Mouse (Mus musculus) urinary bladder, postnatal 36 days (tissue): Measurements from ENCODE around the gene Dph7.
"Not testable (repeated sequence)": the region's sequence is repeated elsewhere in the genome, so short reads cannot be mapped to it uniquely, and the experiment has no call there.

Experiments
- DNase-seq, 2 experiments: peaks; one replicate each; pipeline ENCODE4 v3.0.0; 2022; ENCODE audit warnings: low spot score in 2 of 2, mixed read lengths in 1 of 2

Gene Dph7

DNA sequence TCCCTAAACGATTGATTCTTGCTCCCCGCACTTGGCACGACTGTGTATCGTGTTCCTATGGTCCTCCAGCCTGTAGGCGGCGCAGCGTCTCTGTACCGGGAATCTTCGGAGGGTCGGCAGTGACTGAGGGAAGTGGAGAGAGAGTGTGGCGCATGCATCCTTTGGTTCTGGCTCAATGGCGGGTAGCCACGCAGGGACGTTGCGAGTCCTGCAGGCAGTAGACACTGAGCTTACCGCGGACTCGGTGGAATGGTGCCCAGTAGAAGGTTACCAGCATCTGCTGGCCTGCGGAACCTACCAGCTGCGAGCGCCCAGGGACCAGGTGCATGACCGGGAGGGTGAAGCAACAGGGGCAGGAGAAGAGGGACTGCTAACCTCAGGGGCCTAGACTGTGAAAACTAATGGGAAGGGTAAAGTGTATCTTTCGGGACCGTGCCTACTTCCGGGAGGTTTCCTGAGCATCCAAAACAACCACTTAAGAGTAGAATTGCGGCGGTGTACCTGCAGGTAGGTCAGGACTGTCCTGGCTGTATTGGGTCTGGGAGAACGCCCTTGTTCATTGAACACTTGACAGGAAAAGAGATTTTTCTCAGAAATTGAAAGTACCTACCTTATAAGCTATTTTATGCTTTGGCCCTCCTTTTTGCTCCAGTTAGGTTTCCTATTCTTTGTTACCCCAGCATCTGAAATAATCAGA lies at the start of gene Dph7:
Gene Dph7 (plus strand): TSS at position 97 of the 697 bp plus-strand sequence.
- peak; percentile 78 to 84 for DNase-seq

DNA sequence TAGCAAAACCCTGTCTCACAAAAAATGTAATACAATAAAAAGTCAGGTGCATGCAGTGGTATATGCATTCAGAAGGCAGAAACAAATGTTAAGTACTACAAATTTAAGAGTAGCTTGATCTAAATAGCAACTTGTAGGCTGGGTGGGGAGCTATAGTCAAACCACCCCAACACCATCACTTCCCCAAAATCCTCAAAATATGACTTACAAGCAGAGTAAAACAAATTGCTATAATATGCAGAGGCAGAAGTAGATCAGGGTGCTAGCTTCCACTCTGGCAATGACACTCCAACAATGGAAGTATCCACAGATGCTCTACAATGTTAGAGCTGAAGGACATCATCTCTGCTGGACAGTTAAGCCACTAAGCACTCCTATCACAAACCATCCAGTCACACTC lies 49.6 kb upstream of the Dph7 start:
- DNase-seq = no peak

DNA sequence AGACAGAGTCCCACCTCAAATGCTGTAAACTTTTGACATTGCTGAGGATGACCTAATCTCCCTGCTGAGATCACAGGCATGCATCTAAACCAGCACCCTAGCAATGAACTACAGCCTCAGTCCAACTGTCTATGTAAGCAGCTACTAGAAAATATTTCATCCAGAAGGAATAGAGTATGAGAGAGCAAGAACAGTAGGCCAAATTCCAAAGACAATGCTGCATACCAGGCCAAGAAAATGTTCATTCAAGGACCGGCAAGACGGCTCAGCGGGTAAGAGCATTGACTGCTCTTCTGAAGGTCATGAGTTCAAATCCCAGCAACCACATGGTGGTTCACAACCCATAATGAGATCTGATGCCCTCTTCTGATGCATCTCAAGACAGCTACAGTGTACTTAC lies 47.4 kb upstream of the Dph7 start:
- DNase-seq = no peak

DNA sequence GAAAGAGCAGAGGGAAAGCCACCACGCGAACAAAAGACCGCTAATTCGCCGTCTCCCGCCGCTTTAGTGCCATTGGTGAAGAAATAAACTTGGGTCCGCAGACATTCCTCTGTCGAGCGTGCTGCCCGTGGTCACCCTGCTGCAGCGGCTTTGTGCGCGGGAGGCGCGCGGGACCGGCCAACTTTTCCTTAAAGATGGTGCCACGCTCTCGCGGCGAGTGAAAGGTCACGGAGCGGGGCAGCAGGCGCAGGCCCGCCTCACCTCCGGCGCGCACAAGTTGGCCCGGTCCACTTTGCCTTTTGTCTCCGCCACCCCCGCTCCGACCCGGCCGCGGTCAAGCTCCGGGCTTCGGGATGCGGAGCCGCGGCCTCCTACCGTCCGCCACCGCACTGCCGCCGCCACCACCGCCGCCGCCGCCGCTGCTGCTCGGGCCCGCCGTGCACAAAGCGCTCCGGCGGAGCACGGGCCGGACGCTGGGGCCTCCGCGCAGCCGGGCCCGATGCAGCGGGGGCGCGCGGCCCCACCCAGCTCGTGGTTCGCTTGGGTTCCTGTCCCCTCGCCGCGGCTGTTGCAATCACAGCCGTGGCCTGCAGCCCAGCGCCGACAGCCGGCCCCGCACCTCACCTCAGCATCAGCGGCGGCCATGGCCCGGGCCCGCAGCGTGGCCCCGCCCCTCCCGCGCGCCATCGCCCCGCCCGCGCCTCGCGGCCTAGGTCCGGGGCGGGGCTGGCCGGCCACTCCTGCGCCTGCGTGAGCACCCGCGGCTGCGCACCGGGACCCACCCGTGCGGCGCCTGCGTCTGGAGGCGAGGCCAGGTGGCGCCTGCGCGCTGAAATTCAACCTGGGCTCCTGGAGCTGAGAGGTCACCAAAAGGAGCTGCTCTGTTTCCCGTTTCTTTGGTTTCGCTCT lies 43.0 kb upstream of the Dph7 start, which contains the start of gene Ehmt1:
Gene Ehmt1 (minus strand): TSS at position 685 of the 909 bp plus-strand sequence.
- DNase-seq = peak; percentile 90 to 93

DNA sequence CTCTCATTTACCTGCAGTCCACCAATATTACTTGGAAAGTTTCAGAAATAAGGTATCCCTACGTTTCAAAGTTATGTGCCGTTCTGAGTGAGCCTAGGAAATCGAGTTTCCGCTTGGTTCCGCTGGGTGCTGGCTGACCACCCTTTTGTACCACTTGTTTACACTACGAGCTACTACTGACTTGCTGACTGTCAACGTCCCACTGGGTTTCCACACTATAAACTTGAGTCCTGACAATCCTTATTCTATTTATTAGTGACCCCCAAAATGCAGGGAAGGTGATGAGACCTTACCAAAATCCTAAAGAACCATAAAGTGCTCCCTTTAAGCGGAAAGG lies 42.4 kb upstream of the Dph7 start:
- DNase-seq = no peak

DNA sequence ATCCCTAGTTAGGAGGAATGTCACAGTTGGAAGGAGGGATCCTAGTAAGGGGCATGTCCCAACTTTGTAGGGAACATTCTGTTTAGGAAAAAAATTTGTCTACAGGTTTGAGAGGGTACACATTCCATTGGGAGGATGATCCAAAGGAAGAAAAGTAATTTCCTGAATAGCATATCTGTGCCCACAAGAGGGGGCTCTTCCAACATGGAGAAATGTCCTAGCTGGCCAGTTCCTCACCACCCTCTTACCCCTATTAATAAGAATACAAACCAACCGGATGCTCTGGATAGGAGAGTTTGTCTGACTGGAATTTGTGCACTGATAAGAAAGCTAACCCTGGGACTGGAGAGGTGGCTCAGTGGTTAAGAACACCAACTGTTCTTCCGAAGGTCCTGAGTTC lies 38.6 kb upstream of the Dph7 start:
- DNase-seq = no peak

DNA sequence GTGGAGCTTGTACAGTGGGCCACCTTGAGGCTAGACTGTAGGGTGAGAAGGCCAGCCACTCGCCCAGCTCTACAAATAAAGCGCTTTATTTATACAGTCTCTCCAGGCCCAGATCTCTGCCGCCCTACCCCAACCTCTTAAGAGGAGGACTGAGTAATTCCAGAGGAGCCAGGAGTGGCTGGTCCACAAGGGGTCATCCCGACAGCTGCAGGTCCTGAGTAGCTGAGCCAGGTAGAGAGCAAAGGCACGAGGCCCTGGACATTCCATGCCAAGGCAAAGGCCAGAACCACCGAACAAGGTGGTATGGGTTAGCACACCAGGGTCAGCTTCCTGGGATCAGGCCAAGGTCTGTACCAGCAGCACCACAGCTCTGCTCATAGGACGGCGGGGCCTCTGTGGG lies 36.9 kb upstream of the Dph7 start:
- DNase-seq = no peak

DNA sequence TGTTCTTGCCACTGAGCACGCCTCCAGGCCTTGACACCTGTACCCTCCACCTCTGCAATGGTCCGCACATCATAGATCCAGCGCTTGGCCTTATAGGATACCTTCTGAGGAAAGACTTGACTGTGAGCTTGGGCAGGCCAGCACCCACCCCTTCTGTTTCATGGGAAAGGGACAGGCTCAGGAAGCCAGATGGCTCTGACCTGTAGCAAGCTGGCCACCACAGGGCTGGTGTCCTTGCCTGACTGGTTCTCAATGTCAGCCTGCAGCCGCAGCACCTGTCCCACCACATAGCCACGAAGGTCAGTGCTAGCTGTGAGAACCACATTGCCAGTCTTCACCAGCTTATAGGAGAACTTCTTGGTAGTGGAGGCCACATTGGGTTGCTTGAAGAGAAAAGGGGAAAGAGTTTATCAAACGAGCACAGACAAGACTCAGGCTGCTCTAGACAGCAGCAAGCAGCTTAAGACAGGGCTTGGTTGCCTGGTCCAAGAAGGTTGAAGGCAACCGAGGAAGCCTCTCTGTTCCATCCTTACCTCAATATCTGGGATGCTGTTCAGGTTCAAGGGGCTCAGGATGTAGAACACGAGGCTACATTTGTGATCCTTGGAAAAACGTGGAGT lies 35.7 kb upstream of the Dph7 start:
- no peak for DNase-seq

DNA sequence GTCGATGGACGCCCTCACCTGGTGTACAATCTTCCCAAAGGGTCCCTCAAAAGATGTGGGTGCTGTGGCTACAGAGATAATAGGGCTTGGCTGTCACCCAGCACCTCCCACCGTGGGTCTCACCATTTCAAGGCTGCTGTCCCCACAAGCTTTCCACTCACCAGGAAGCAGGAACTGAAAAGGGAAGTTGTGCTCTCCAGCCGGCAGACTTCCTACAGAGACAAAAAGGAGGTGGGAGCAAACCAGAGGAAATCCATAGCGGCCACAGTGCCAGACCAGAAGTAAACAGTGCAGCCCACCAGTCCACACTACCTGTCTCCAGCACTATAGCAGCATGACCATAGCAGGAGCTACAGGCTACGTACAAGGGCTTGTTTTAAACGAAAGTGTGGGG lies 35.2 kb upstream of the Dph7 start:
- DNase-seq = no peak

DNA sequence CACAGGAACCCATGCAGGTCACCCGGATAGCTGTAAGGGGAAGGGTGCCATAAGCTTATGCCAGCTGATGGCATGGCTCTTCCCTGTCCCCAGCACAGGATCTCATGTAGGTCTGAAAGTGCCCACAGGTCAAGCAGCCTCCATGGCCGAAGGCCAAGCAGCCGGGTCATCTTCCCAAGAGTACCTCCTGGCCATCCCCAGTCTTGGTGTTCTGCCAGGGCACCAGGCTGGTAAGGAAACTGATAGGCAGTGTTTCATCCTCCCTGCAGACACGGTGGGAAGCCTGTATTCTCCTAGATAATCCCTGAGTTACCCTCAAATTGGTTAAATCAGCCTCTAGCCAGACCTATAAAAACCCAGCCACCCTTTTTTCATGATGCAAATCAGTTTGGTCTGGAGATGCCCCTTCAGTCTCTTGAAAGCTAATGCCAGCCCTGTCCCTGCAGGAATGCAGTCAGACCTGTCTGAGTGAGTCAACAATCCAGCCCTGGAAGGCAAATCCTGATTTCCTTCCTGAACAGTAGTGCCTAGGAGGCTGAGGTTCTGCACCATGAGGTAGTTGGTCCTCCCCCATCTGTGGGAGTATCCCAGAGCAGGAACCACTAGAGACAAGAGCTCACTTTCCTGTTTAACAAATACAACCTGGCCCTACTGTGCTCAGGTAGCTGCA lies 34.3 kb upstream of the Dph7 start:
- peak; percentile 55 to 63 for DNase-seq

DNA sequence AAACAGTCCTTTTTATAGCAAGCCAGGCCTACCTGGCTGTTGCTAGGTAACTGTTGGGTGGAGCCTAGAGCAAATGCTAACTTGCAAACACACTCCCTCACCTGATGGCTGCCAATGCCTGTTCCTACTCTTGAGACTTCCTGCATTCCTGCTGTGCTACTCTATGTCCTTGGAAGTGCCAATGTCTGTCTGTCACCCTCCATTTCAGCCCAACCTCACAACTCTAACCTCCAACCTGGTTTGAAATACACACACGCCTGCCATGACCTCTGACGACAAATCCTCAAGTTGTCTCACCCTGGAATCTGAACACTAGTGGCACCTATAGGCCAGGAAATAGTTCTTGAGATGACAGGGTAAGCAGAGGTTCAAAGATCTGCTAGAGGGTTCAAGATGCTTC lies 33.1 kb upstream of the Dph7 start:
- DNase-seq = no peak

DNA sequence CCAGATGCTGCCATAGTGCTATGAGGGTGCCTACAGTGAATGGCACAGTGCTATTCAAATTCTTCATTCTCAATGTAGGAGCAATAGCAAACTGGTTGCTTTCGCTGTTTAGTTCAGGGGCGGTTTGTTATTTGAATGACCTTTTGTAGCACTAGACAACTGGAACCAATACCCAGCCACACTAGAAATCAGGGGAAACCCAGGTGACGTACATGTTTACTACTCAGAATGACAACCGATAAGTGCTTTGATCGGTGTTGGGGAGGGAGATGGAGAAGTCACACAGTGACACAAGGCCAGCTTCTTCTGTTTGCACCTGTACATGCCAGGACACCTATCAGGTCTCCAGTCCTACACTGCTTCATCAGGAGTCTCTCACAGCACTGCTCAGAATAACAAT lies 32.6 kb upstream of the Dph7 start:
- DNase-seq = no peak

DNA sequence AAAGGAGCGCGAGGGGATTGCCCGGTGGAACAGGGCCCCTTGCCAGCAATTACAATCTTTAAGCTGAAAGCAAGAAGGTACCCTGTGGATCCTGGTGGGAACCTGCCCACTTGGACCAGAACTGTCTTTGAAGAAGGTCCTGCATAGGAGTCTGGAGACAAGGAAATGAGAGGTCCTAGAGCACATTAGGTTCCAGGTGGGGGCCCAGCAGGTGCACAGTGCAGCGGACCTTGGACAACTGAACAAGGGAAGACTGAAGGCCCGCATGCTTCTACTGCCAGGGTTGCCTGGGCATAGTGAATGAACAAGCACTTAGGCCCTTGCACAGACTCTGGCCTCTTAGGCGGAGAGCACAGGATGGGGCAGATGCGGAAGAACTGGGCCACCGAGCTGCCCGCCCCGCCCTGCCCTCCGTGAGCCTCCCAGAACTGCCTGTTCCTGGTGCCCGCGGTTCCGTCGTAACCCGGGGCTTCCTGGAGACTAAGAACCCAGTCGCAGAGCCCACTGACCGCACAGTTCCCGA lies 27.7 kb upstream of the Dph7 start:
- no peak for DNase-seq

DNA sequence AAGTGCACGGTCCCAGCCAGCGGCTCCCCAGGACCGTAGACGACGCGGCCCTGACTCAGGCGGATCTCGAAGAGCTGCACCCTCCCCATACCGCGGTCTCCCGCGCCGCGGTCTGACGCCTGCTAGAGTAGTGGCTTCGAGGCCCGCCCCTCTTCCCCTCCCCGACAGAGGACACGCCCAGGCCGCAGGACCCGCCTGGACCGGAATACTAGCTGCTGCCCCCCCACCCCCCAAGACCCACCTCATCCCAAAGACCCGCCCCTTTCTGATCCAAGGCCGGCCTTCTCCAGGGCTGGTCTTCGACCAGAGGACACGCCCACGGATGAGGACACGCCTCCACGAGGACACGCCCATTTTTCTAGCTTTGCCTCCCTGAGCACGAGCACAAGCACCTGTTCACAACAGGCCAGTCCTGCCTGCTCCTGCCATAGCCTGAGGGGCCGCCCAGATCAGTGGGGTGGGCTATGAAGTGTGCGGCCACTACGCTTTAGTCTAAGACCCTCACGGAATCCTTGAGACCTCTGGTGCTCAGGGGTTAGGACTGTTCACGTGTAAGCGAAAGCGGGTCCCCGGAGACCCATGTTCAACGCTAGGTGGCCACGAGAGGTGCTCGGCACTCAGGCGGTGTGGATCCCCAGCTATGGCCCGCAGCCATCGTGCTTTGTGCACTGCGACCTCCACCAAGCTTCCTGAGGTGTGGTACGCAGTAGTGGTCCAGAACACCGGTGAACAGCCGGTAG lies 27.0 kb upstream of the Dph7 start, which contains the start of gene Arrdc1:
Gene Arrdc1 (minus strand): TSS at position 196 of the 740 bp plus-strand sequence.
- peak; percentile 93 to 95 for DNase-seq

DNA sequence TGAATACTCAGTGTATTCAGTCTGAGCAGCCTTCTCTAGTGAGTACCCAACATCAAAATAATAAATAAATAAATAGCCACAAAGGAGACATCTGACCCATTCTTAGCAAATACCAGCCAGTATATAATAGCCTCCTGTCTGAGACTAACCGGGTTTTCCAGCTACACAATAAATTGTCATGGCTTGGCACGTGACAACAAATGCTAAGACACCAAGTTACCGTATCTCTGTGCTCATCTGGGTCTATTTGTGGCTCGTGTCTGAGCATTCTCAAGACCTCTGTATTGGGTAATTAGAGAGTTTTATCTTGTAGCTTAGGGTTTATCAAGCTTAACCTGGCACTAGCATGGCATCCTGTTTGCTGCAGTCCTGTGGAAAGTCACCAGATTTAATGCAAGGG lies 20.1 kb upstream of the Dph7 start:
- DNase-seq = no peak

DNA sequence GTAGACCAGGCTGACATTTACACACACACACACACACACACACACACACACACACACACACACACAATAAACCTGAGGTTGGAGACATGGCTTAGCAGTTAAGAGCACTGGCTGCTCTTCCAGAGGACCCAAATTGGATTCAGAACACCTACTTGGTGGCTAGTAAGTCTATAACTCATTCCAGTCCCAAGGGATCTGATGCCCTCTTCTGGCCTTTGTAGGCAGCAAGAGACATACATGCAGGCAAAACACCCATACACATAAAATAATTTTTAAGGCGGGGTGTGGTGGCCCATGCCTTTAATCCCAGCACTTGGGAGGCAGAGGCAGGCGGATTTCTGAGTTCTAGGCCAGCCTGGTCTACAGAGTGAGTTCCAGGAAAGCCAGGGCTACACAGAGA lies 17.9 kb upstream of the Dph7 start:
- DNase-seq = not testable (repeated sequence)

DNA sequence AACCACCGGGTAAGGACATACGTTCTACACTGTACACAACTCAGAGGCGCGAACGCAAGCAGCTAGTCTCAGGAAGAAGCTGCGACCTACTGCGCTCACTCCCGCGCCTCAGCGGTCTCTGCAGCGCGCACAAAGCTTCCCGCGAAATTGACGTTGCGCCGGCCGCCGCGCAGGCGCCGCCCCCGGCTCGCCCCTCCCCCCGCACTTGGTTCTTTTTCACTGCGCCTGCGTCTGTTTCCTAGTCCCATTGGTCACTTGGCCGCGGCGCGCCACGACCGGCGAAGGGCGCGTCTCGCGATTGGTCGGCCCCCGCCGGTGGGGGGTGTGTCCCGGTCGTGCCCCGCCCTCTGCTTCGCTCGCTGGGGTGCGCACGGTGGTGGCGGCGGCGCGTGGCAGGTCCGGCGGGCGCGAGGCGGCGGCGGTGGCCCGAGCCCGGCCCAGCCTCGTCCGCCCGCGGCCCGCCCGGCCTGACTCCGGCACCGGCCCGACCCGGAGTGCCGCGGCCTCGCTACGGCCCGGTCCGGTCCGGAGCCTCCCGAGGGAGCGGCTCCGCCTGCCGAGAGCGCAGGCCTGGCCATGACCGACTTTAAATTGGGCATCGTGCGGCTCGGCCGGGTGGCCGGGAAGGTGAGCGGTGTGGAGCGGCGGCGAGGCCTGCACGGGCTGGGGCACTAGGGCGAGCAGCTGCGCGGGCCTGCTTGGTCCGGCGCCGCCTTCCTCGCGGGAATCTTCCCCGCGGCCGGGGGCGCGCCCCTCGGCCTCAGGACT lies 12.6 kb upstream of the Dph7 start, which contains the start of gene Zmynd19:
Gene Zmynd19 (plus strand): TSS at position 372 of the 768 bp plus-strand sequence.
- peak; percentile 98 for DNase-seq

DNA sequence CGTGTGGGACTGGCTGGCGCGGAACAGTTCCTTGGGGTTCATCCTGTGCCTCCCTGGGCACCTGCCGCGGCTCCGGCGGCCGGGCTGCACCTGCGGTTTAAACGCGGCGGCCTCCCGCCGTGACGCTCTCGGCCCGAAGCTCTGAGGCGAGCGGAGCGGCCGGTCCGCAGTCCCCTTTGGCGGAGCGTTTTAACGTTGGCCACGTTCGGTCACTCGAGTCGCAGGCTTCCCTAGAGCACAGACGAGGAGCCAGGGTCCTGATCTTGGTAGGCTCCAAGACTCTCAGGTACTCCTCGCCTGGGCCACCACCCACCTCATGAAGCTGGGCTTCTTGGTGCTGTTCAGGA lies 12.0 kb upstream of the Dph7 start:
- no peak for DNase-seq

DNA sequence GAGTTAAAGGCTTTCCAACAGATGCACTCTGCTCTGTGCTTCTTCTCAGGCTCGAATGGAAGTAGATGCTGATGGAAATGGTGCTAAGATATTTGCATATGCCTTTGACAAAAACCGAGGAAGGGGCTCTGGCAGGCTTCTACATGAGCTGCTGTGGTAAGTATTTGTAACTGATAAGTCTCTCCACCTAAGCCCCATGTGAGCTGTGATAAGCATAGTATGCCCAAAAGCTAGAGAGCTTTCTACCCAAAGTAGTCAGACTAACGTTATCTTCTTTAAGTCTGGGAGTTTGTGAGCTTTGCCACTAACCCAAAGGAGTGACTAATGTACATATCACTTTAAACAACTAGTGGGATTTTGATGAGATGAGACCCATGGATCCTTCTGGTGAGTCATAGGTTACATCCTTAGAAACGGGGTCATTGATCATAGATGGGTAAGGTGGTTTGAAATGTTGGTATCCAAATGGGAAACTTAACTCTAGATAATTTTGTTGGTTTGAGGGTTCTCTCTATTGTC lies 9.6 kb upstream of the Dph7 start:
- DNase-seq = no peak

DNA sequence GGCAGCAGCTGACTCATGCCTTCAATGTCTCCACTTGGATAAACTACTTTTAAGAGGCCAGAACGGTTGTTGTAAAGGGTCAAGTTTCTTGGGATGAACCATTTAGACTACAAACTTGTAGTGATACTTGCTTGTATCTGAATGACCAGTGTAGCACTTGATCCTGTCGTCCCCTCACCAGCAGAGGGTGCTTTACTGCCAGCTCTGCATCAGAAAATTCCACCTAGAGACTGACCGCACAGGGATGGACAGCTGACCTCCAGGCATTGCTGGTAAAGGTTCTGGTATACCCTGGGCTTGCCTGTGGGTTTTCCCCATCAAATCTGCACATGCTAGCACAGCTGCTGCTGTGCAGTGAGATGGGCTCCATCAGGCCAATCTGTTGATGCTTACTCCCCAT lies 1.3 kb upstream of the Dph7 start:
- DNase-seq = peak in 1 of 2 experiments; percentile 5
